Mouse (Mus musculus) skeletal muscle tissue, adult 2 months (tissue): ENCODE measurements at regions not wholly inside any gene's neighbourhood (a gene's known extent, or its start where the extent isn't known, plus 50 kb on each side); places are given as distances from the start of the nearest gene placed in this dataset.

Experiments used
- DNase-seq: peaks from one replicate; pipeline ENCODE4 v3.0.0-alpha.2; 2012; ENCODE audit warnings: low read depth, low spot score

- DNase-seq = no peak
These were observed 63.1 kb downstream of the Gm11011 start for GRCm38 (mm10) chr2:169524429-169524828.

GRCm38 (mm10) chr2:169519941-169520340 lies 67.6 kb downstream of the Gm11011 start:
- DNase-seq = no peak

GRCm38 (mm10) chr2:169515350-169515749 lies 72.2 kb downstream of the Gm11011 start:
- DNase-seq = peak; percentile 11

GRCm38 (mm10) chr2:169510741-169511140 lies 76.8 kb downstream of the Gm11011 start:
- no peak for DNase-seq

- DNase-seq = no peak
These were observed 78.1 kb downstream of the Gm11011 start for GRCm38 (mm10) chr2:169509406-169509805.

GRCm38 (mm10) chr2:169504416-169505057 lies 83.0 kb downstream of the Gm11011 start:
- no peak for DNase-seq

- no peak for DNase-seq
These were observed 84.0 kb downstream of the Gm11011 start for GRCm38 (mm10) chr2:169503598-169503958.

GRCm38 (mm10) chr2:169502717-169503597 lies 84.6 kb downstream of the Gm11011 start:
- DNase-seq = no peak

GRCm38 (mm10) chr2:169501736-169502340 lies 85.7 kb downstream of the Gm11011 start:
- no peak for DNase-seq

- no peak for DNase-seq
These were observed 92.2 kb downstream of the Gm11011 start for GRCm38 (mm10) chr2:169495368-169495767.

- no peak for DNase-seq
These were observed 92.8 kb downstream of the Gm11011 start for GRCm38 (mm10) chr2:169494503-169495311.

GRCm38 (mm10) chr2:169493609-169494275 lies 93.8 kb downstream of the Gm11011 start:
- no peak for DNase-seq

GRCm38 (mm10) chr2:169483934-169484333 lies 103.6 kb downstream of the Gm11011 start:
- DNase-seq = no peak

- no peak for DNase-seq
These were observed 105.6 kb downstream of the Gm11011 start for GRCm38 (mm10) chr2:169481731-169482465.

- DNase-seq = no peak
These were observed 113.0 kb downstream of the Gm11011 start for GRCm38 (mm10) chr2:169474418-169475112.

GRCm38 (mm10) chr2:169469538-169469937 lies 118.0 kb downstream of the Gm11011 start:
- no peak for DNase-seq

GRCm38 (mm10) chr2:169467621-169468020 lies 119.9 kb downstream of the Gm11011 start:
- no peak for DNase-seq

GRCm38 (mm10) chr2:169464106-169464505 lies 123.4 kb downstream of the Gm11011 start:
- DNase-seq = no peak

- no peak for DNase-seq
These were observed 126.0 kb downstream of the Gm11011 start for GRCm38 (mm10) chr2:169461491-169462039.

- DNase-seq = no peak
These were observed 134.6 kb downstream of the Gm11011 start for GRCm38 (mm10) chr2:169452956-169453355.
